Mouse (Mus musculus) Muller cell, postnatal 12 days (primary cell): ENCODE results near the gene Suv39h2.

Experiments
- DNase-seq: peaks from one replicate; pipeline ENCODE4 v3.0.0-alpha.2; 2015; ENCODE audit errors: inconsistent ontology term

Gene Suv39h2

DNA sequence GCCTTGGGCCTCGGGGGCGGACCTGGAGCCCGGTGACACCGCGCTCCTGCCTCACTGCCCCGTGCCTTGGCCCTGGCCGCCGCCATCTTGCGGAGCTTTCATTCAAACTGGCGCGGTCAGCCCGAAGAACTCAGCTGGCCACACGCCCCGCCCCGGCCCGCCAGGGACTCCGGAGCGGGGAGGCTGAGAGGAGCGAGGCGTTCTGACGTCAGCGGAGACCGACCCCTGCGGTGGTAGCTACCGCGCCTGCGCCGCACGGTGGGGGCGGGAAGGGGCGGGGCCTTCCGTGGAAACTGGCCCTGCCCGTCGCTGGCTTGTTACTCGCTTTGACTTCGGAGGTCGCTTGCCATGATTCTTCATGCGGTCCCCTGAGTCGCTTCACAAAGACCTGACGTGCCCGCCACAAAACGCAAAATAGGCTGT, at the start of gene Suv39h2:
Suv39h2 (minus strand) TSS at position 171 of the 423 bp plus-strand sequence.
- peak; percentile 98 for DNase-seq

DNA sequence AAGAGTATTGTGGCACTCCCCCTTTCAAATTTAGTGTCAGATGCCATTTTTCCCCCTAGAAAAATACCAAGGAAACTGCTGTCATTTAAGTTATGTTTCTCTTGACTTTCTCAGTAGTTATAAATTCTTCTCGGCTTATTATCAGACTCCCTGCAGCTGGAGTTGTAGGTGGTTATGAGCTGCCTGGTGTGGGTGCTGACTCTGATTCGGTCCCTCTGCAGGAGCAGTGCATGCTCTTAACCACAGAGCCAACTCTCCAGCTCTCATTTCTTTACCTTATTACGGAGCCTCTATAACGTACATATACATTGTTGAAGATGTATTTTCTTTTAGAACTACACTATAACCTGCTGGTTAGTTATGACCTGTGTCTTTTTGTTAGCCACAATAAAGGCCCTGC, 47.7 kb upstream of the Suv39h2 start:
- no peak for DNase-seq

DNA sequence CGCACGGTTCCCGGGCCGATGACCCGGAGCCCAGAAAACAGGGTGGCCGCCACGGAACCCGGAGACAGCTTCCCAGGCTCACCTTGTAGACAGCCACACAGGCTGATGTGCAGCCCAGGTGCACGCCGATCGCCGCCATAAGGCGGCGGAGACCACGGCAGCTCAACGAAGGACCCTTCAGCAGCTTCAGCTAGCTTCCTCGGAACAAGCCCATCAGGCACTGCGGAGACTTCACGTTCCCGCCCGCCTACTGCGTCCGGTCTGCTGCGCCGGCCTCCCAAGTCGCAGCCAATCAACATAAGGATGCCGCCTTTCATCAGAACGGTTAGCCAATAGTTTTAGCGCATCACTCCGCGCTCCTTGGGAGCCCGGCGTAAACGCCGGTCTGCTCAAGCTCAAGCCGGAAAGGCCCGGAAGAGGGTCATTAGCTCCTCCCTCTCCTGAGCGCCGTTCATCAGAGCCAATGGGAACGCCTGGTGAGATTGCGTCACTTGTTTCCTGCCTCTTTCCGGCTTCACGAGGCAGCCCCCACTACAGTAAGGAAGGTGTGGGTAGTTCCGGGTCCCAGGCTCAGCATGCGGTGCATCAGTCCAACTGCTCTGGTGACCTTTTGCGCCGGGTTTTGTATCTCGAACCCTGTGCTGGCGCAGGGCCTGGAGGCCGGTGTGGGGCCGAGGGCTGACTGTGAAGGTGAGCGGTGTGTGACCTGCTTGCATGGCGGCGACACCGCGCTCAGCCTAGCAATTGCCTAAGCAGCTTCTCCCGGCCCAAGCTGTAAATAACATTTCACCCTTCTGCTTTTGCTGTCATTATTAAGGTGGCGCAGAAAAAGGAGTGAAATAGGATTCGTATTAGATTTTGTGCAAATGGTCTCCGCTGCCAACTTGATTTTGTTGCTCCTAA, 38.0 kb upstream of the Suv39h2 start, which contains the start of the genes Gm45902, Hspa14 and Cdnf:
Gm45902 (minus strand) TSS at position 239 of the 903 bp plus-strand sequence.
Hspa14 (minus strand) TSS at position 263 of the 903 bp plus-strand sequence.
Cdnf (plus strand) TSS at position 479 of the 903 bp plus-strand sequence.
- DNase-seq, result peak; percentile 96

DNA sequence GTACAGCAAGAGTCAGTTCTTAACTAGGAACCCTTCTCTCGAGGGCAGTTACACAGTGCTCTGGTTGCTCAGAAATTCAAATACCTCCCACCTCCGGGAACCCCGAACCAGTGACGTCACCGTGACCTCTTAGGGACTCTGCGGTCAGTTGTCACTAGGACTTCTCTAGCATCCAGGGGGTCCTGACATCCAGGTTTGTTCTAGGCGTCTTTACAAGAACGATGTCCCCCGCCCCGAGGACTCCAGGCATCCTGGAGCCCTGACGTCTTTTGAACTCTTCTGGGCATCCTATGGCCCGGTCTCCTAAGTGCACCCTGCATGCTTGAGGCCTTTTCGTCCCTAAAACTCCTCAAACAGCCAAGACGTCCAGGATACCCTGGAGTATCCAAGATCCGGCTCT, 37.2 kb upstream of the Suv39h2 start:
- peak; percentile 68 for DNase-seq

DNA sequence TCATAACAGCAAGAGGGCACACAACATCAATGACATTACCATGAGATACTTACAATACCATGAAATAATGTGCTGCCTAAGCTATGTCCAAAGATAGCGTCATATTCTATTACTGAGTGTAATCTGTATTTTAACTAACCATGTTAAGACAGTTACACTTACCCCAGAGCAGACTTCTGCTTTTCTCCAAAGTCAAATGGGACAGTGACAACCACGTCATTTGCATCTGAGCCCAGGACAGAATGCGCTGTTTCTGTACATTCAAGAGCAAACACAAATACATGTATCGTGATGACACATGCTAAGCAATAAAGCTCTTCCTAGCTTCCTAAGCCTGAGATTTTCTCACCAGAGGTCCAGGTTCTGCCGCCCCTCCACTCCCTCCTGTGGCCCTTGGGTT, 26.1 kb upstream of the Suv39h2 start:
- DNase-seq, result no peak

DNA sequence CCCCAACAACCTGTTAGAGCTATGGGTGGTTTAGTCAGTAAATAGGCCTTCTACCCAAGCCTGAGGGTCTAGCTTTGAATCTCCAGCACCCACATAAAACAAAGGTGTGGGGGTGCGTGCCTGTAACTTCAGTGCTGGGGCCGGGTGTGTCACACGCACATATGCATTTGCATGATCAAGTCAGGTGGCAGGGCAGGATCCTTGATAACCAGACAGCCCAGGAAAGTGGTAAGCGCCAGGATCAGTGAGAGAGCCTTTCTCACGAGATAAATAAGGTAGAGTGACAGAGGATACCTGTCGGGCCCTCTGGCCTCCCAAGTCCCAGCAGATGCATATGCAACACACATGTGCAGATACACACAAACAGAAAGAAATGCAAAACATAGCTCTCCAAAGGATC, 24.7 kb upstream of the Suv39h2 start:
- DNase-seq, result no peak

DNA sequence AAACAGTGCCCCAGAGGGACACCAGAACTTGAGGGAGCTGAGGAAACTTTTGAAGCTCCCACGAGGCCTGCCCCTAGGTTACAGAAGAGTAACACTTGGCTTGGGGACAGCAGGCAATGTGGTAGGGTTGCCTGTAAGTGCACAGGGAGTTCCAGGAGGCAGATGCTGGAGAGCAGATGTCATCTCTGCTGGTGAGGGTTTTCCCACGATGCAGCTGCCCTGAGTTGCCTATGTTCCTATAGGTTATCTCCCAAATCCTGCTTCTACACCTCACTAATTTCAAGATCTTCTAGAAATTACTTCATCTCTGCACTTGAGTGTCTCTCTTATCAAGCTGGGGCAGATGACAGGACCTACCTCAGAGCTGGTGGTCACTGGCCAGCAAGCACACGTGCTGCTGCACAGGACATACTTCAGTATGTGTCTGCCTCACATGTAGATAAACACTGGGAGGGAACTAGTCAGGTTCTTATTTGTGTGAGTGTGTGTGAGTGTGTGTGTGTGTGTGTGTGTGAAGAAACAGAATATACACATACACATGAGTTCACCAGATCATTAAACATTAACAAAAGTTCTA, 19.1 kb upstream of the Suv39h2 start:
- no peak for DNase-seq

DNA sequence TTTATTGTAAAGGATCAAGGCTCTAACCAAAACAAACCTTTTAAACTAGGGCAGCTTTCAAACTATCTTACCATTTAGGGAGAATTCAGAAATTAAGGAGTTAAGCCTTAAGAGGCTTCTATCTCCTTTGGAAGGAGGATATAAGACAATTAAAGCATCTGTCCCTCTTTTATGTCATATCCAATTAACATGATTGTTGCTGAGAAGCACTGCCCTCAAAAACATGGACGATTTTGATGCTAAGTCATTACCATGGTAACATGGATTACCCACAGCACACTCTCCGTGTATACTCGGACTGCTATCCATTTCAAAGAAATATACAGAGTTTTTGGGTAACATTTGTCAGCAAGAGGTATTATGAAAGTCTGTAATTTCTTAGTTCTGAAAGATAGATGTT, 15.0 kb upstream of the Suv39h2 start:
- DNase-seq, result no peak

DNA sequence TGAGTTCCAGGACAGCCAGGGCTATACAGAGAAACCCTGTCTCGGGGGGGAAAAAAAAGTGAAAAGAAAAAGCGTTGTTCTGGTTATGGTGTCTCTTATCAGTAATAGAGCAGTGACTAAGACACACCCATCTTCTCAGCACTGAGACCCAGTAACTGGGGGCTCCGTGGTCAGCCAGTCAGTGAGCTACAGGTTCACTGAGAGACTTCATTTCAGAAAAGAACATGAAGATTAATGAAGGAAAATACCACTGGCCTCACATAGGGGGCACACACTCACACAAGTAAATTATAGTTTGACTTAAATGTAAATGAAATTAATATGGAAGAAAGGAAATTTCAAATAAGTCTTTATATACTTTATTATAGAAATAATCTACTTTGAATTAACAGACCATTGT, 5.4 kb upstream of the Suv39h2 start:
- no peak for DNase-seq

DNA sequence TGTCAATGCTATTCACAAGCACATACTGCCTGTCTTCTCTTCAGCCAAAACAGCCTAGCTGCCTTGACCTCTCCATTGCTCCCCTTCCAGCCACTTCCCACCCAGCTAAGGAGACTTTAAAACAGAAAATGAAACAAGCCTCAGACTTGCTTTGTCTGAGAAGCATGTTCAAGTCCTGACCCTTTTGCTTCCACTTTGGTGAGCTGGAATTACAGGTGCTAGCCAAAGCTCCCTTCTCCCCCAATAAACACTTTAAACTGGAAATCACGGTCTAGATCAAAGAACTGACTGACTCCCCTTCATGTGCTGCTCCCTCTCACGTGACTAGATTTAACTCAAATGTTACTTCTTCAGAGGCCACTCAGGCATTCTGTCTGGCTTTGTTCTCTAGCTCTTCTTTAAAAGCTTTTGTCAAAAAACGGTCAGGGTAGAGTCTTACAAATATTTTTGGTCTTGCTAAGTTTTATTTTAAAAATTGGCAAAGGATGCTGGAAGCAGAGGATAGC, 968 bp upstream of the Suv39h2 start:
- no peak for DNase-seq

DNA sequence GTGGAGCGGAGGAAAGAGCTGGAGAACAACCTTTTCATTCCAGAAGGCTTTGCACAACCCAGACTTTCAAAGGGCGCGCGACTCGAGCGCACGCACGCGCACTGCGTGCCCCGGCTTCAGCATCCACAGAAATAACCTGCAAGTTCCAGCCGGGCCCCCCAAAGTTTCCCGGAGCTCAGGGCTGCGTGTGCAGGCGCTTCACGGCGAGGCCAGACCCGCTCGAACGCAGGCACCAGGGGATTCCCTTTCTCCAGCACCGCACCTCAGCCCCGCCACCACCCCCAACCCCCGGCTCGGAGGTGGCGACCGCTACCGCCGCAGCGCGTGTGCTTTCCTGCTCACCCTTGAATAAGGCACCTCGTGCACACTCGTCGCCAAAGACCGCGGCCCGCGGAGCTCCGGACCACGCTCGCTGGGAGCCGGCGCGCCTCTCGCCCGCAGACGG, 448 bp downstream of the Suv39h2 start:
- DNase-seq, result peak; percentile 67

DNA sequence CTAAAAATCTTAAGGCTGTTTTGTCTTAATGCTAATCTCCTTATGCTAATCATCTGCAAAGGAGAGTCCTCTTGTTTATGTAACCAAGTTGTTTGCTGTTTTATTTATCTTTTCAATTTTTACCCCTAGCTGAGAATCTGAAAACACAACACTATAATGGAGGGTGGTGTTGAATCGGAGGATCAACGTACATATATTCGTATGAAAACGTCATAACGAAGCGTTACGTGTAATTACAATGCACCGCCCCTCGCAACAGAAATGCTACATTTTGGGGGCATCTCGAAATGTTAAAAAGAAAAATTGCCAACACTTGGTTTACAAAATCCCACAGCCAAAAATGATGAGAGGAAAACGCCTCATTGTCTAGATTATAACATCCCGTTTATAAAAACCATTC, 940 bp downstream of the Suv39h2 start:
- DNase-seq, result no peak

DNA sequence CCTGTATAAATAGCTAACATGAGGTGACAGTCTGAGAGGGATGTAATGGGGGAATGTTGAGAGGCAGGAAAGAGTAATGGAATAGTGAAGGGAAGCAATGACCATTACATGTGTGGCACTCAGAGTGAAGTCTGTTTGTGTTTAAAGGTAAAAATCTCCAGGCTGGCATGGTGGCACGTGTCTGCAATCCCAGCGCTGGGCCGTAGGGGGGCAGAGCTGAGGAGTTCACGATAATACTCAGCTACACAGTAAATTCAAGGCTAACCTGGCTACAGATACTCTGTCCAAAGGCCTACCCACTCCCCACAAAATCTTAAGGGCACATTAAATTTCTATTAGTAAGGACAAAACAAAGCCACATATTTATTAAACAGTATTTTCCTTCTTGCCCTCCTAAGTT, 18.2 kb downstream of the Suv39h2 start:
- no peak for DNase-seq

DNA sequence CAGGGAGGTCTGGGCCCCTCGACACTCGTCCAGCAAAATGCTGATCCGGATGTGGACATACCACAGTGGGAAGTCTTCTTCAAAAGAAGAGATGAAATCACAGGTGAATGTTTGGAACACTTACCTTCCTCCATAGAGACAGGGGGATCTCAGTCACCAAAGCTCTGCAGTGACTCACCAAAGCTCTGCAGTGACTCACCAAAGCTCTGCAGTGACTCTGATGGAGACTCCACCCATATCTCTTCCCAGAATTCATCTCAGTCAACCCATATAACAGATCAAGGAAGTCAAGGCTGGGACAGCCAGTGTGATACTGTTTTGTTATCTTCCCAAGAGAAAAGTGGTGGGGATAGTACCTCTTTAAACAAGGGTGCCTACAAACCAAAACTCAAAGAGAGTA, 21.7 kb downstream of the Suv39h2 start:
- DNase-seq, result no peak

DNA sequence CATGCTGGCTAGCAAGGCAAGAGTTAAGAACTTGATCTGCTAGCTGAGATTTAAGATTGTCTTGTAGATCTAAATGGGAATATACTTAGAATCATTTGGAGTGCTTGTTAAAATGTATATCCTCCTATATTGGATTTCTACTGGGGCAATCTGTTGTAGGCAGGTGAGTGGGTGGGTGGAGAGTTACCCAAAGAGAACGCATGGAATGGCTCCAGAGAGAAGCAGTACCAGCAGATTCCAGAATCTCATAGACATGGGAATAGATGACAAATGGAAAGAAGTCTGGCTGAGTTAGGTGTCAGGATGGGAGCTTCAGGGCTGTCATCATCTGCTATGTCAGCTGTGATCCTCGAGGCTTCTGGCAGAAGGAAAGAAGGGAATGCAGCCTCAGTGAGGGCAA, 25.4 kb downstream of the Suv39h2 start:
- DNase-seq, result no peak

DNA sequence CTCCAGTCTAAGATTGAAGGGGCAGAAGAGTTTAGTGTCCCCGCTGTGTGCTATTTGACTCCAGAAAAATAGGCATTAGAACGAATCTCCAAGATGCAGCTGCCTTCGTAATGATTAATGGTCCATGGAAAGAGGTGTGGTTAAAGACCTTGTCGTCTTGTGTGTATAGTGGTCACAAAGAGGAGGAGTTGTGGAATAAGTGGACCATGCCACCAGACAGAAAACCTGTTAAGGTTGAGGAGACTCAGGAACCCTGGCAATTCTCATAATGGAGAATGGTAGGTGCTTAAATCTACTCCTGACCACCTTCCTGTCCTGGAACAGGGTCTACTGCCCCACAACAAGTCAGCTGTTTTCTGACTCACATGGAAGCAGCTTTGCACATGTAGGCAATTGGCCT, 28.8 kb downstream of the Suv39h2 start:
- no peak for DNase-seq

DNA sequence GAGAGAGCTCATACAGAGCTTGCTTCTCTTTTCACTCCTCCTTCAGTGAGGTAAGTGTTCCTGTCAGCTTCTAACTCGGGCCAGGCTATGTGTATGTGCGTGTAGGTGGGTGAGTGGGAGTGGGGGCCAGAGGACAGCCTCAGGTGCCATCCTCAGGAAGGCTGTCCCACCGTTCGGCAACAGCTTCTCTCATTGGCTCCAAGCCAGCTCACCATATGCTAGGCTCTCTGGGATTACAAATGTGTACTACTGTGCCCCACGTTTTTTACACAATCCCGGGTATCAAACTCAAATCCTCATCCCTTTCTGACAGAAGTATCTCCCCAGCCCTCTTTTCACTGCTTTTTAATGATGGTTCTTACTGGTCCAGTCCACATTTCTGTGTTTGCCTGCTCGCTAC, 30.6 kb downstream of the Suv39h2 start:
- DNase-seq, result no peak

DNA sequence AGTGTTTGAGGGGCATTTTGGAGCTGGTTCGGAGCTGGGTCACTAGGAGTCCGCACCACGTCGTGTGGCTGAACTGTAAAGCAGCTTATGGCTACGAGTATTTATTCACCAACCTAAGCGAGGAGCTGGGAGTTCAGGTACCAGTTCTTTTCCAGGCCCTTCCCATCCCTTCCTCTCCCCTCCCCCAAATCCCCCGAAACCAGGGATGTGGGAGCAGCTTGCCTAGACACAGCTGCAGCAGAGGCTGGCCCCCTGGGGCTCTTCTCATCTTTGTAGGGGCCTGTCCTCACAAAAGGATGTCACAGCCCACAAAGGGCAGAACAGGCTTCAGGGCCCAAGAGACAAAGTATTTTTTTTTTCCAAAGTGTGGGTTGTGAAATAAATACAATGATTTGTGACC, 36.9 kb downstream of the Suv39h2 start:
- DNase-seq, result no peak

DNA sequence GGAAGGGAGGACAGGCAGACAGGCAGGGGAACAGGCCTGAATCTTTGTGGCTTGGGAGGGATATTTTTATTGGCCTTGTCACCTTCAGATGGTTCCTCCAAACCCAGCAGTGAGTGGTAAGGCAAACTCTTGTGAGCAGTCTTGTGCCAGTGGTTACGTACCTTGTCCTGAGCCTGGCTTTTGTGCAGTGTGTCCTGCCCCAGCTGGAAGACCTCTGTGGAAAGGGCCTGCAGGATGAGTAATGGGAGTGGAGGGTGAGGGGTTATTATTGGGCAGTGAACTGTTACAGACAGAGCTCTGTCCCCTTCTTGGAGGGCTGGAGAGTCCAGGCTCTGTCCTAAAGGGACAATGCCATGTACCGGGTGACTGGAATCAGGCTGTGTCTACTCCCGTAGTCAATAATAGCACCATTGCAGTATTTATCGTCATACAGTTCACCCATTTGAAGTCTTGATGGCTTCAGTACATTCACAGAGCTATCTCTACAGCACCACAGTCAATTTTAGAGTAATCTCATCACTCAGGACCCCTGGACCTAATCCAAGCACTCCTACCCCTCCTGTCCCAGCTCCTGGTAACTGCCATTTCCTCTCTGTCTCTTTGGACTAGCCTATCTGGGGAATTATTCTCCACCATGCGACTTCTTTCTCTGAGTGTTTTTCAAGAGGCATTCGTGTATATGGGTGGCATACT, 39.3 kb downstream of the Suv39h2 start:
- DNase-seq, result no peak

DNA sequence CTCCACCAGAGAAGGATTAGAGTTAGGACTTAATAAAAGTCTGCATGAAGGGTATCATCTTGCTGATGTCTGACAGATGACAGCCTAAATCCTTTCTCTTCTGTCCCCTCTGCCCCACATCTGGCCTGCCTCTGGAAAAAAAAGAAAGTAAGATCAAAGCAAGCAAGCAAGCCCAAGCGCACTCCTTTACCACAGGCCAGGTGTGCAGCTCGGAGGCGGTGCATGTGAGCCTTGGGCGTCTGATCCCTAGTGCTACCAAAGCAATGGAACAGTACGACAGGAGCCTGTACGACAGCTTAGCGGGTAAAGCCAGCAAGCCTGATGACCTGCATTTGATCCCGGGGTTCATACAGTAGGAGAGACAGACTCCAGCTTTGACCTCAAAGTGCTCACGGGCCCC, 43.9 kb downstream of the Suv39h2 start:
- DNase-seq, result no peak

DNA sequence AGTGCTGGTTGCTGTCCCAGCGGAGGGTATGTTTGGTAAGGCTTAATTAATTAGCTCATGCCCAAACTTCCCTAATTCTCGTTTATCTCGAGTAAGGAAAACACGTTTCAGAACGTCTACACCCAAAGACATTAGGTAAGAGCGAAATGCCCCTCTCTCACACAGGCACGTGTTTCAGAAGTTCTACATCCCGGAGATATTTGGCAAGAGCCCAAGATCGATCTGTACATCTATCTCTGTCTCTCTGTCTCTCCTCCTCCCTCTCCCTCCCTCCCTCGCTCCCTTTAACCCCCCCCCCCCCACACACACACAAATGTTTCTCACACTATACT, 50.3 kb downstream of the Suv39h2 start:
- no peak for DNase-seq

DNA sequence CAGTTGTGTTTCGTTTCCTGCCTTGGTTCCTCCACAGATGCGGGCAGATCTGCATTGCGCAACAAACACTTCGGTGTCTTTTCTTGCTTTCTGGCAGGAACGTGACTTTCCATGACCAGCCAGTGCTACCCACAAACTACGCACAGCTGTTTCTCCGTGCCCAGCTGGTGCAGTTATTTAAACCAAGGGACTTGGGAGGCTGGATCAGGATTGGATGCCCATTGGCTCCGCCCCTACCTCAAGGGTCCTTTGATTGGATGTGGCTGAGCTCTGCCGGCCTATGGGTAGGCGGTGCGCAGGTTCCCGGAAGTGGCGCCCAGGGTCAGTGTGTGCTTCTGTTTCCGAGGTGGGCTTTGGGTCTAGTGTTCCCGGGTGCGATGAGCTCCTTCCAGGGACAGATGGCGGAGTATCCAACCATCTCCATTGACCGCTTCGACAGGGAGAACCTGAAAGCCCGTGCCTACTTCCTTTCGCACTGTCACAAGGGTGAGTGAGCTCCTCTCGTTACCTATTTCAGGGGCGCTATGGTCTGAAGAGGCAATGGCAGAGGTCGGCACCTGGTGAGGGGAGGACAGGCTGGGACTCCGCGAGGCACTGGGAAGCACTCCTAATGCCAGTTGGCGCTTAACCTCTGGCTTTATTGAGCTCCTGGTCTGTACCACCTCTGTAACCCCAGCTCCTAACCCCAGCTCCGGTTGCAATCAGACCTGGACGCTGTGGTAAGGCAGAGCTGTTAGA, 50.8 kb downstream of the Suv39h2 start, which contains the start of gene Dclre1c:
Dclre1c (plus strand) TSS at position 291 of the 738 bp plus-strand sequence.
- DNase-seq, result peak; percentile 92
